Mouse (Mus musculus) layer of hippocampus, postnatal 25 days (tissue): ENCODE data around the gene Myo18a. TPM values are rescaled to one million over a fixed set of nuclear protein-coding genes. Genes with fewer than 3 reads are reported as not detected.

ENCODE experiments used
- total RNA-seq, 2 experiments: library from RNA; stranded (reverse); gene quantifications; 2 replicates each; pipeline ENCODE4 v1.2.3; 2021

Myo18a gene
- total RNA-seq, 2 experiments from 2014 or later: 136 to 158 TPM

Other genes starting within 250 kb of the Myo18a start
- gene Abhd15, start 248.1 kb upstream of the Myo18a start, total RNA-seq: 1 to 10 TPM; 1.4 to 1.6 TPM
- 1 to 10 TPM; 4.9 to 6.2 TPM for gene Trp53i13, start 247.3 kb upstream of the Myo18a start, total RNA-seq
- gene Gm10392, start 244.0 kb upstream of the Myo18a start, total RNA-seq: not detected
- gene Taok1, start 155.4 kb upstream of the Myo18a start, total RNA-seq: 100 to 1,000 TPM; 110 to 114 TPM
- 10 to 100 TPM; 70.6 to 76.5 TPM for gene Nufip2, start 77.1 kb upstream of the Myo18a start, total RNA-seq
- not detected for gene Cryba1, start 38.0 kb upstream of the Myo18a start, total RNA-seq
- gene Gm10277, start 24.5 kb downstream of the Myo18a start, total RNA-seq: not detected
- gene Pipox, start 130.8 kb downstream of the Myo18a start, total RNA-seq: 1 to 10 TPM; 1.5 to 1.8 TPM
- 100 to 1,000 TPM; 162 to 174 TPM for gene Sez6, start 167.6 kb downstream of the Myo18a start, total RNA-seq
- gene Phf12, start 219.5 kb downstream of the Myo18a start, total RNA-seq: 10 to 100 TPM; 42.5 to 58.5 TPM